Mouse (Mus musculus) MEL (cell line): ENCODE data around the gene Rcan2.

Source experiments
- CTCF ChIP-seq, 3 experiments: IDR thresholded peaks in 2 of 3; conservative IDR thresholded peaks in 1 of 3; 2 replicates each; pipeline ENCODE4 v1.5.1; 2011 to 2012; ENCODE audit warnings: low read length in 3 of 3, low read depth in 2 of 3, mild to moderate bottlenecking in 2 of 3, improper control_type of control experiment in 1 of 3, inconsistent platforms in 1 of 3, mixed read lengths in 1 of 3, moderate library complexity in 1 of 3; ENCODE audit not compliant: control insufficient read depth in 1 of 3, insufficient read depth in 1 of 3, poor library complexity in 1 of 3, severe bottlenecking in 1 of 3
- EP300 ChIP-seq, 2 experiments: IDR thresholded peaks; 2 replicates each; pipeline ENCODE4 v1.6.1; 2011; ENCODE audit warnings: improper control_type of control experiment in 2 of 2, low read length in 2 of 2, low read depth in 1 of 2, mild to moderate bottlenecking in 1 of 2
- MAX ChIP-seq: IDR thresholded peaks from 2 replicates; pipeline ENCODE4 v1.6.1; 2011; ENCODE audit warnings: low read length, improper control_type of control experiment
- MAZ ChIP-seq: IDR thresholded peaks from 2 replicates; pipeline ENCODE4 v1.6.1; 2012; ENCODE audit warnings: low read depth, mild to moderate bottlenecking, inconsistent platforms, low read length, improper control_type of control experiment
- MEF2A ChIP-seq: IDR thresholded peaks from 2 replicates; pipeline ENCODE4 v1.6.1; 2014; ENCODE audit warnings: low read depth, mild to moderate bottlenecking, inconsistent platforms, low read length, improper control_type of control experiment; ENCODE audit not compliant: poor library complexity, insufficient replicate concordance, severe bottlenecking; ENCODE audit errors: extremely low read depth
- MYC ChIP-seq: IDR thresholded peaks from 2 replicates; pipeline ENCODE4 v1.6.1; 2011; ENCODE audit warnings: low read depth, mild to moderate bottlenecking, low read length, improper control_type of control experiment, moderate library complexity
- TAL1 ChIP-seq: IDR thresholded peaks from 2 replicates; pipeline ENCODE4 v1.6.1; 2012; ENCODE audit warnings: mild to moderate bottlenecking, inconsistent platforms, low read length, moderate library complexity, mixed read lengths
- UBTF ChIP-seq: IDR thresholded peaks from 2 replicates; pipeline ENCODE4 v1.6.1; 2012; ENCODE audit warnings: low read depth, mild to moderate bottlenecking, inconsistent platforms, low read length, improper control_type of control experiment, moderate library complexity, borderline replicate concordance; ENCODE audit not compliant: insufficient read depth

GRCm38 (mm10) chr17:43789376-43789775, 11.8 kb upstream of the Rcan2 start:
- TF ChIP-seq CTCF (IDR thresholded peaks at IDR 0.05 in 2 of 3, conservative IDR thresholded peaks at IDR 0.05 in 1 of 3; ENCODE audit: control insufficient read depth in 1 of 3, insufficient read depth in 1 of 3, low read depth in 2 of 3, low read length in 3 of 3, poor library complexity in 1 of 3, severe bottlenecking in 1 of 3) (no peak), MAZ (no peak), TAL1 (no peak), EP300 (IDR thresholded peaks at IDR 0.05; ENCODE audit: low read depth in 1 of 2, low read length in 2 of 2) (no peak), MEF2A (no peak), MYC (no peak), UBTF (no peak), MAX (no peak)
